Mouse (Mus musculus) 3134 (cell line): ENCODE measurements around the gene Adam19.

ENCODE experiments used
- DNase-seq: peaks from one replicate; pipeline ENCODE4 v3.0.0-alpha.2; 2011; ENCODE audit warnings: low spot score; ENCODE audit not compliant: insufficient read length; ENCODE audit errors: extremely low read depth

Adam19 gene

DNA sequence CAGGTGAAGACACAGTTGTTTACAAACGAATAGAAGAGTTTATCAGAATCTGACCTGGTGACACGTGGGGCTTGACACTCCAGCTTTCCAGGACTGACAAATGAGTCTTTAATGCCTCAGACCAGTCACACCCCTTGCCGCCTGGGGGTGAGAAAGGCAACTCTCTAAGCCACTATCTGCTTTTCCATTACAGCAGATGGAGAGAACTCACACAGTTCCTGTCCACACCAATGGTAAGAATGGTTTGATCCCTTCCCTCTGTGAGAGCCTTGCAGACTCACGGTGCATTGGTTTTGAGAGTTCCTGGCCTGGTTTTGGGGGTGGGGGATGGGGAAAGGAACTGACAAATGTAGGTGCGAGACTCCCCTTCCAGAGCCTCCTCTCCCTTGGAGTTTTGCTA, 1.5 kb upstream of the Adam19 start:
- no peak for DNase-seq

DNA sequence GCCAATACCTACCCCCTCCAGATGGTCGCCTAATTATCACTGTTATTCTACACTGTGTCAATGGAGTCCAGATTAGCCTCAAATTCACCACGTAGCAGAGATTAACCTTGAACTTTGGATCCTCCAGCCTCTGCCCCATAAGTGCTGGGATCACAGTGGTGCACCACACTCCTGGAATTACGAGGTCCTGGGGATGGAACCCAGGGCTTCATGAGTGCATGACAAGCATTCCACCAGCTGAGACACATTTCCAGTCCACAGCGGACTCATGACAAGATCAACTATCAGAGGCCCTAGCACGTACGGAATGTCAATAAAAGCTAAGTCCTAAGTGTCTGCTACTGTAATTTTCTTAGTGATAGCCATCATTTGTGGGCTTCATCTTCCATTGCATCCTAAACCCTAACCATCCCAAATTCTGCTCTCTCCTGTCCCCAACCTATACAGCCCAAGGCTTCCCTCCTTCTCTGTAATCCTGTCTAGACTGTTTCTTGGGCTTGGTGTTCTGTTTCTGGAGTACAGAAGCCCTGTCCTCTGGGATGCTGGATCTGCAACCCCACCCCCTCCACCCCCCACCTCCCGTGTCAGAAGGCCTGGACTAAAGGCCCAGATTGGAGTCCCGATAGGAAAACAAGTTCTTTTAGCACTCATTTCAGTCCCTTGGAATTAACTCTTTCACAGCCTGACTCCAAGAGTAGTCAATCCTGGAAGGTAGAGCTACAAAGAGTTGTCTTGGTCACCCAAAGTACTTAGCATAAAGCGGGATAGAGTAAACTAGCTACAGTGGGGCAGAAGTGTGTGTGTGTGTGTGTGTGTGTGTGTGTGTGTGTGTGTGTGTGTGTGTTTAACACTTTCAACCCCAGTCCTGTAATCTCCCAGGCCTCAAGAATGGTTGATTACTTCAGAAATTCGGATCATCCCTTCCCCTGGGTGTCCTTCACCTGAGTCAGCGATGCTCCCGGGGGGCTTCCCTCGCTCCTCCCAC, 589 bp upstream of the Adam19 start:
- no peak for DNase-seq

DNA sequence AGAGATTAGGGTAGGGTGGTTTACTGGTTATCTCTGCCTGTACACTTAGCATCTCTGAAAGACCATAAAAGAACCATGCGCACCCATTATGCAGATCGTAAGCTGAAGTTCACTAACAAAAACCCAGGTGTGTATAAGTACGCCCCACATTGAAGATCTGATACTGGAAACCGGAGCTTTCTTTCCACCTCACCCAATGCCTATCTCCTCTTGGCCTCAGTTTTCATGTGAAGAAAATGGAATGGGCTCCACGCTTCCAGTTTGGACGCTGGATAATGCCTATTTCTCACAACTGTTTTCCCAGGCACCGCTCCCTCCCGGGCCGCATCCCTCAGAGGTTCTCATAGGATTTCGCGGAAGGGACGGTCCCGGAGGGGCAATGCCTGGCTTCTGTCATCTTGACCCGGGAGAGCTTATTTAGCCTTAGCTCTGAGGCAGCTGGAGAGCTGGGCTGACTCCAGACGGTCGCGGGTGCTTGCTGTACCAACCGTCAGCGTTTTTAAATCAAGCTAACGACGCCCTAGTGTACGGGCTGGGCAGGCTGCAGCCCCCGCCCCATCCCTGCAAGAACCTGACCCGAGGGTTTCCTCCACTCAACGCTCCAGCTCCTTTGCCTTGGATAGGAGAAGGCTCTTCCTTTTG, 1.1 kb downstream of the Adam19 start:
- DNase-seq = peak; percentile 54

DNA sequence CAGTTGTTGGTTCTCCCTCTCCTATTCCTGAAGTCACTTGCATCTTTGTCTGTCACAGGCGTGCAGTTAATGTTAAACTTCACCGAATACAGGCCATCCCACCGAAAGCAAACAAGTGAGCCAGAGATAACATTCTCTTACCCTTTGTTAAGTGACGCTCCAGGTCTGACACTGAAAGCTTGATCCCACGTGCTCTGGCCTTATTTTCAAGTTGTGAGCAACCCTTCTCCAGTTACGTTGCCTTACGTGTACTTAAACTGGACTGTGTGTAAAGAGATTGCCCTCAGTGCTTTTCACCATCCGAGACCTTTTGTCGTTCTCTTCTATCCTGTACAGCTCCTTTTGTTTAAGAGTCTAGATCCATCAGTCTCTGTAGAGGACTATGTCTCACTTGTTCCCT, 2.2 kb downstream of the Adam19 start:
- DNase-seq = no peak

DNA sequence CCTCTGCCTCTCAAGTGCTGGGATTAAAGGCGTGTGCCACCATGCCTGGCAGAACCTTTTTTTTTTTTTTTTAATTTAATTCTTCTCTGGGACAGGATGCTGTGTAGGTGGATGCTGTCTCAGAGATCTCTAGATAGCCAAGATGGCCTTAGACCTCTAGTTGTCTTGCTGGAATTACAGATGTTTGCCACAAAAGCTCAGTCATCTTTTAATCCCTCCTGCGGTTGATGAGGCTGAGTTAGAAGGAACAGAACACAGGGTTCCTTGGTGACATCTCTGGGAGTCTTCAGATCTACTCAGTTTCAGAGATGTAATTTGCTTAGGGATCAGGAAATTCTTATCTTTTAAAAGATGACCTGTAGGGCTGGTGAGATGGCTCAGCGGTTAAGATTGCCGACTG, 3.1 kb downstream of the Adam19 start:
- no peak for DNase-seq

DNA sequence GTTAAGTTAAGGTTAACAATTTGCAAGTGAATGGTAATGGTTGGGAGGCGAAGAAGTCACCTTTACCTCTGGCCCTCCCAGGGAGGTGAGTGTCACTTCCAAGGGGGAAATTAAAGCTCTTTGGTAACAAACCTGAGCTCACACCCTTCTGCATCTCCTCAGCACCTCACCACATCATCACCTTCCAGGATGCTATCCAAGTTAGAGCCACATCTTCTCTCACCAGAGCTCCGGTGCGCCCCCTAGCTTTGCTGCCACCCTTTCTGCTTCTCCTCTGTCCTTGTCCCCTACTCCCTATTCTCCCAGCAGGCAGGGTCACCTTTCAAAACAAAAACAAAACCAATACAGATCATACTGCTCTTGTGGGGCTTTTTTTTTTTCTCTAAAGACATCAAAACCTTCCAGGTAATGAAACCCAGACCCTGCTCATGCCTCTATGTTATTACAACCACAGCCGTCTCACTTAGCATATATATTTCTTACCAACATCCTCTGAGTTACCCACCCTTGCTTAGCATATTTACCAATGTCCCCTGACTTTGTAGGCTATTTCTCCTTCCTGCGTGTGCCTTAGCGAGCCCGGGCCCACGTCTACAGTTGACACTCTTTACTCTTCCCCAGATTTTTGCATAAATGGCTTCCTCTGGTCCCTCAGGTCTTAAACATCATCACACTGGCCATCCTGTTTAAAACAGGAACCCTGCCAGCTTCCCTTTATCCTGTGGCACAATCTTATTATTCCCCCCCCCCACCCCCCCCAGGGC, 4.3 kb downstream of the Adam19 start:
- DNase-seq = no peak

DNA sequence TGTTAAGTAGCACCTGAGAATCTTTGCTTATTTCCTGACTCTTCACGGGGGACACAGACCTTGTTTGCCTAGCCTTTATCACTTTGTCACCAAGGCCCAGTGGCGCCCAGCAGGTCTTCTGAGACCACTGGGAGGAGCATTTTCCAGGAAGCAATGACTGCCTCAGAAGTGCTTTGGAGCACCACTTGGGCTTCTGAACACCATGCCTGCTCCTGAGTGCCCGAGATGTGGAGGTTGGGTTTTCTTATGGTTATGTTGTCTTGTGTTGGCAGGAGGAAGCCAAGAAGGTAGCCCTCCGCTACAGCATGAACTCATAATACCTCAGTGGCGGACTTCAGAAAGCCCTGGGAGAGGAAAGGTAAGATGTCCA, 4.8 kb downstream of the Adam19 start:
- DNase-seq = no peak

DNA sequence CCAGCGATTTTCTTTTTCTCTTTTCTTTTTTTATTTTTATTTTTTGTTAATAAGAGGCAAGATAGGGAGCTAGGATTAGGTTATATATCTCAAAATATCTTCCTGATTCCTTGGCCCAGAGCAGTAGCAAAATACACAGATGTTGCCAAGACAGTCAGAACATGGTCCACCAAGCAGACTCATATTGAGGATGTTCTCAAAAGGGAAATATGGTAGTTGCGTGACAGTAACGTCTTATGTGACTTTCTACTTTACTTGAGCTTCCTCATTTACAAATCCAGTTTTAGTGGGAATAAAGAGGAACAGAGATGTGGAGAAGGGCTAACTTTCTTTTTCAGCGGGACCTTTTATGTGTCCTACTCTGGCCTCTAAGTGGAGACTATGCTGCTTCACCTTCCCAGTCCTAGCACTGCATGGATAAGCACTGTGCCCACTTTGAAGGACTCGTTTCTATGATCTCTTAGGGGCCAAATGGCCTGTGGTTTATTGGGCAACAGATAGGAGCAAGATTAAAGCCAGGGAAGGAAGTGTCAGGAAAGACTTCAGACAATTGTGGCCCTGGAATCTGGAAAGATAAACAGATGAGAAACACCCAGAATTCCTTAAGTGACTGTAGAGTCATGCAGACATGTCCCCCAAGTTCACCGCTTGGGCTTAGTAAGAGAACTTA, 6.1 kb downstream of the Adam19 start:
- DNase-seq = no peak

DNA sequence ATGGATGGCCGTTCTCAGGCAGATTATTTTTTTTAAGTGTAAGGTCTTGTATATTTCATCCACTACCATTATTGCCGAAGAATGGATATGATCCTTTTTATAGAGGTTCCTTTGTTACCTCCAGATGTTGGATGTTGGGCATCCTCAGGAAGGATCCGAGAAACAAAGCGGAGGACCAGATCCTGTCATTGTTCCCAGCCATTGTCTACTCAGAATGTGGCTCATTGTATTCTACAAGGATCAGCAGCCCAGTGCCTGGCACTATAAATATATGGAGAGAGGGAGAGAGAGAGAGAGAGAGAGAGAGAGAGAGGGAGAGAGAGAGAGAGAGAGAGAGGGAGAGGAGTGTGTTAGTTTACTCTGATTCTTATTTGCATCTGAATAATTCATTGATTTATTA, 6.8 kb downstream of the Adam19 start:
- DNase-seq = no peak

DNA sequence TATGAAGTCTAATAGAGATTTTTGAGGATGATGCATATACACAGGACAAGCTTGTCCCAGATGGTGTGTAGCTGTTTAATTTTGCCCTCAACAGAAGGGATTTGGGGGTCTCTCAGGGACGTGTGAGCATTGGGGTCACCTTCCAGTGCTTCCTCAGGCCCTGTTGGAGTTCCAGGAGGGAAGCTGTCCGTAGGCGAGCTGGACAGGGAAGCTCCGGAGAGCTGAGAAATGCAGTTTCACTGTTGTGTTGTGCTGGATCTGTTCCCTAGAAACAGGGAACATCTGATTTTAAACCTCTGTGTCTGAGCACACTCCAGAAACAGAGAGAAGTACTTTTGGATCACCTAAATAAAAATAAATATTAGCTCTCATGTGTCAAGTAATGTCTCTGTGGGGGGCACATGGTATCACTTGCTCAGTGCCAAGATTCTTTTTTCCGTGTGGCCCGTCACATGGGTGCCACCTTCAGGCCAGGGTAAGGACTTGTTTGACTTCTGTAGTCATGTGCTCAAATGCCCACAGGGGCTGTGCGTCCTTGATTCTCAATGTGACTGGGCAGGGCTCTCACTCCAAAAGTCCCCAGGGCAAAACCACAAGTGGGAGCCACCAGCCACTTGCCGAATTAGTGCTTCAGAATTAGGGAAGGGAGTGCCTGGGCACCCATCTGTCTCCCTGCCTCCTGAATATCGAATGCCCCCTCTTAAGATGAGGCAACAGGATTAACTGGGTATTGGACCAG, 7.4 kb downstream of the Adam19 start:
- DNase-seq = peak; percentile 58

DNA sequence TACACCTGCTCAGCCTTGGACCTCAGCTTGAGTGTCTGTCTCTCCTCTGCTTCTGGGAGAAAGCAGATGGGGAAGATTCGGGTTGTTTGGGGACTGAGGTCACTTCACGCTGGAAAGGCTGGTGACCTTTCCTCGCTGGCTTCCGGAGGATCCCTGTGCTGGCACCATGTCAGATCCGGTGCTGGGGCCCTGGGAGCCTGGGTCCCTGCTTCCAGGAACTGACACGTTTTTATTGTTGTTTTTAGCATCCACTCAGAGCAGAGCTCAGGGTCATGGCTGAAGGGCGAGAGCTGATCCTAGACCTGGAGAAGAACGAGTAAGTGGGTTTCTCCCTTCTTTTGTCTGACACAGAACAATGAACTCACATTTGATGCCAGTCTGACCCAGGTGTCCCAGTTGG, 9.0 kb downstream of the Adam19 start:
- peak; percentile 21 for DNase-seq

DNA sequence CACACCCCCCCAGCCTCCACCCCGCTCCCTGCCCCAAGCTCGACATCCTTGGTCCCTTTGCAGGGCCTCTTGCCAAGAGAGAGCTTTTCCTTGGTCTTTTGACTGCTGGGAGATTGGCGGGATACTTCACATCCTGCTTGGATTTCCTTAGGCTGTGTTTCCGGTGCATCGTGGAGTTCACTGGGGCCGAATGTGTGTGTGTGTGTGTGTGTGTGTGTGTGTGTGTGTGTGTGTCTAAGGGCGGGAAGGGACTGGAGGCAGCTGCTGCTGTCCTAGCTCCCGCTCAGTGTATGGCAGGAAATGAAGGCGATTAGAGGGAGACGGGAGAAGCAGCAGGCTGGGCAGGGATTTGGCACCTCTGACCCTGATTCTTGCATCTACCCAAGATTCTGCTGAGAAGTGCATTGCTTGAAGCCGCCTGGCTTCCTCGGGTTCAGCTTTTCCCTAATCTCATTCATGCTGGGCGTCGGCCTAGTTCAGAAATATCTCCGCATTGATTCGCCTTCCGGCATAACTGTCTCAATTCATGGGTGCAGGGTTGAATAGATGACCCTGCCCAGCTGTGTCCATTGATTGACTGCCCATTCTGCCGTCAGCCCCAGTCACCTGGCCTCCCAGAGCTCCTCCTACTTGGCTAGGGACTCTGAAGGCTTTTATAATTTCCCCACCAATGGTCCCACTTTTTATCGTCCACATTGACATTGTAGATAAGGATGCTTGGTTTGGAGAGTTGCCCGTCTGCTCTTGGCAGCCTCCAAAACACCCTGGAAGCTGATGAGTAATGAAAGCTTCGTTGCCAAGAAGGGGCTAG, 9.6 kb downstream of the Adam19 start:
- DNase-seq = peak; percentile 55

DNA sequence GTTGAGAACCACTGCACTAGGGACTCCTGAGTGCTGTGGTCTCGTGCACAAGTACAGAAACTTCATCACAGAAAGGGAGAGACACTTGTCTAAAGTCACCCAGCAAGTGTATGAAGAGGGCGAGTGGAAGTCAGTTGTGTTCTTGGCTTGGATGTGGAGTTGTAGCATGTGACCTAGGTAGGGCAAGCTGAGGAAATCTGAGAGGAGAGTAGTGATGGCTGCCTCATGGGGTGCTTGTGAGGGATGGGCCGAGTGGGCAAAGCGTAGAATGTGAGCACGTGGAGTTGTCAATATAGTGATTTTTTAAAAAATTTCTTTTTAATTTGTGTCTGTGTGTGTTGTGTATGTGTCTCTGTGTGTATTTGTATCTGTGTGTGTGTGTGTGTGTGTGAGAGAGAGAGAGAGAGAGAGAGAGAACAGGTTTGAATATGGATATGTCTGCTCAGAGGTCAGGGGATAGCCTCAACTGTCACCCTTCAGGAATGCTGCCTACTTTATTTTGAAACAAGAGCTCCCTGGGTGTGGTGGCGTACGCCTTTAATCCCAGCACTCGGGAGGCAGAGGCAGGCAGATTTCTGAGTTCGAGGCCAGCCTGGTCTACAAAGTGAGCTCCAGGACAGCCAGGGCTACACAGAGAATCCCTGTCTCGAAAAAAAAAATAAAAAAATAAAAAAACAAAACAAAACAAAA, 11.7 kb downstream of the Adam19 start:
- no peak for DNase-seq

DNA sequence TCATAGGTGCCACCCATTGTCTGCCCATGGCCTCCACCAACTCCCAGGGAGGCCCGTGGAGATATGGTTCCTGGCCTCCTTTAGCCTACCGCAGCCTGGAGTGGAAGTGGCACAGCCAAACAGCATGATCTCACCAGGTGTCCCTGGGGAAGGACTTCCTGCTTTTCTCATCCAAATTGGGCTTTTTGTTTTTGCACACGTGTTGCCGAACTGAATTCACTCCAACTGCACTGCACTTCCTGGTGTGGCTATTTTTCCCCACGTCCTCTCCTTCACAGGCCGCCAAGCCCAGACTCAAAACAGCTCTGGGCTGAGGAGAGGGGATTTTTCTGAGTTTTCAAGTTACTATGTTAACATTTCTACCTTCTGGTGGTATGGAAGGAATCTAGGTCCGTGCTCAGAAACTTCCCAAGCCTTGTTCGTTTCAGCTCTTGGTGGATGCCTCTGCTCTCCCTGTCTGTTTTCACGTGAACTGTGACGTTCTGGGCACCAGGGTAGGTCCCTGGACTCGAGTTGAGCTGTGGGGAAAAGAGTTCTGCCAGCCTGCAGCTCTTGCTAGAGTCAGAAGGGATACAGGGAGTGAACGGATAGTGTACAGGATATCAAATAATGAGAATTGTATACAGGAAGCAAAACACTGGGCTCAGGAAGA, 13.1 kb downstream of the Adam19 start:
- DNase-seq = peak; percentile 14

DNA sequence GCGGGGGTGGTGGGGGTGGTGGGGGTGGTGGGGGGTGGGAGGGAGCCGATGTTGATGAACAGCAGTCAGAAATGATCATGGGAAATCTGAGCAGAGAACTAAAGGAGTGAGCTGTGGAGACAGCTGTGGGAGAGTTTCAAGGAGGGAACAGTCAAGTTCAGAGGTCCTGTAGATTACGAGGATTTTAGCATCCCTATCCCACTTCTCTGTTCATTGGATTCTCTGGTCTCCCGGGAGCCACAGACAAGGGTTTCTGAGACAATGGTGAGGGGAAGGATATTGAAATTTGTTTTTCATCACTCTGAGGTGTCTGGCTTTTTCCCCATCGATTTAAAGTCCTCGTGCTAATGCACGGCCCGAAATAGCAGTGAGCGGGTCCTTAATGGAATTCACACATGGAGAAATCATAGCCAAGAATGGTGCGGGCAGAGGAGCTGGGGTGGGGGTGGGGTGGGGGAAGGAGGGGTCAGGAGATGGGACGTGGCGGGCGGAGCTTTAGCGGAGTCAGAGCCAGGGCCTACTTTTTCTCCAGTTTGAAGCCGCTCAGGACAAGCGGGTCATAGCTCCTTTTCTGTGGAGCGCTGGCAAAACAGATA, 13.7 kb downstream of the Adam19 start:
- no peak for DNase-seq

DNA sequence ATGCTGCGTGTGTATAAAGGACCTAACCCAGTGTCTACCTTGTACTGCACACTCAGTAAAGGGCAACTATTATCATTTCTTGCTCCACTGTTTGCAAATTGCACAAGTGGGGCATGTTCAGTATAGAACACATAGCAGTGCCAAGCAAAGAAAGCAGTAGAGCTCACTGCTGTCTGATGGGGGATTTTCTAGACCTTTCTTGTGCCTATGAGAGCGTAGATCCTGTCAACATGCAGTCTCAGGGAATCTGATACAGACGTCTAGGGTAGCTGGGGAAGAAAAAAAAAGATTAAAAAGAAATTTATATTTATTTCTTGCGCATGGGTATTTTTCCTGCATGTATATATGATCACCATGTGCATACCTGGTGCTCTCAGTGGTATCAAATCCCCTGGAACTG, 14.4 kb downstream of the Adam19 start:
- DNase-seq = no peak

DNA sequence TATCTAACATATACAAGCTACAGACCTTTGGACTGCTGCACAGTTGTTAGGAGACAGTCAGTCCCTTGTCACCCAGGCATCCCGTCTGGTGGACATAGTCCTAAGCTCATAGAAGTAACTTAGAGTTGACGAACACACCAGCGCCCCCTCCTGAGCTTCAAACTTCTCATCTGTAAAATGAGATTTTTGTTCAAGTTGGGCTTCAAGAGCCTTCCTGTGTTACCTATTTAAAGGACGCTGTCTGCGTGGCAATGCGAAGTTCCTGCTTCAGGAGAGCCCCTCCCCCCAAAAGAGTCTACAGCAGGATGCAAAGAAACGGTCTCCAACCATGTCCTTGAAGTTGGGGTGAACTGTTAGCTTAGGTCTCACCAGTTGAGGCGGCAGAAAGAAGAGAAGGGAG, 15.0 kb downstream of the Adam19 start:
- DNase-seq = no peak
